Mouse (Mus musculus) thymus, adult 2 months (tissue): ENCODE results near the gene Farp1.

ENCODE experiments used
- CTCF ChIP-seq: fragments of 200-500 bp; IDR thresholded peaks from 2 replicates; pipeline ENCODE4 v1.5.1; 2012; ENCODE audit warnings: mild to moderate bottlenecking, control low read depth, low read length, moderate library complexity, borderline replicate concordance; ENCODE audit not compliant: control insufficient read depth, poor library complexity, insufficient read depth; ENCODE audit errors: extremely low read depth
- POLR2A ChIP-seq: fragments of 200-500 bp; IDR thresholded peaks from 2 replicates; pipeline ENCODE4 v1.6.1; 2012; ENCODE audit warnings: mild to moderate bottlenecking, low read length, control low read depth, moderate library complexity; ENCODE audit not compliant: control insufficient read depth, poor library complexity, insufficient read depth; ENCODE audit errors: extremely low read depth

DNA sequence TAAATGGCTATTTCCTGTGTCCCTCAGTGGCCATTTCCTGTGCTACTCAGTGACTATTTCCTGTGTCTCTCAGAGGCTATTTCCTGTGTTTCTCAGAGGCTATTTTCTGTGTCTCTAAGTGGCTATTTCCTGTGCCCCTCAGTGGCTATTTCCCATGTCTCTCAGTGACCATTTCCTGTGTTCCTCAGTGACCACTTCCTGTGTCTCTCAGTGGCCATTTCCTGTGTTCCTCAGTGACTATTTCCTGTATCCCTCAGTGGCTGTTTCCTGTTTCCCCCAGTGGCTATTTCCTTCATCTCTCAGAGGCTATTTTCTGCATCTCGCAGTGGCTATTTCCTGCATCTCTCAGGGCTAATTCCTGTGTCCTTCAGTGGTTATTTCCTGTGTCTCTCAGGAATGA lies 129.9 kb downstream of the Farp1 start:
- TF ChIP-seq POLR2A: no peak
- no peak for TF ChIP-seq CTCF
